Mouse (Mus musculus) megakaryocyte-erythroid progenitor cell, adult 5-6 weeks (primary cell): ENCODE measurements around the gene Pgp. TPM values are rescaled to one million over a fixed set of nuclear protein-coding genes. Genes with fewer than 3 reads are reported as not detected.
"Not testable (repeated sequence)": the region's sequence is repeated elsewhere in the genome, so short reads cannot be mapped to it uniquely, and the experiment has no call there.

Experiments used
- ATAC-seq: replicated peaks from 2 replicates; pipeline ENCODE4 v1.8.0; 2016; ENCODE audit warnings: mild to moderate bottlenecking, inconsistent platforms; ENCODE audit not compliant: severe bottlenecking, poor library complexity, low FRiP score, low TSS enrichment
- total RNA-seq, 2 experiments: library from RNA; stranded (forward) in 1 of 2; stranded (reverse) in 1 of 2; fragments of 200-1000, 215-1000 nt in 1 of 2; fragments of >200 nt in 1 of 2; fragmentation: Nextera tagmentation in 1 of 2; gene quantifications; 2 replicates each; pipeline ENCODE4 v1.2.3; 2014 to 2017

Gene Pgp
- total RNA-seq (2014; fragmentation: Nextera tagmentation) (32.8 and 43.6 TPM in 2 replicates), total RNA-seq (2017) (21.9 and 23.4 TPM in 2 replicates)

DNA sequence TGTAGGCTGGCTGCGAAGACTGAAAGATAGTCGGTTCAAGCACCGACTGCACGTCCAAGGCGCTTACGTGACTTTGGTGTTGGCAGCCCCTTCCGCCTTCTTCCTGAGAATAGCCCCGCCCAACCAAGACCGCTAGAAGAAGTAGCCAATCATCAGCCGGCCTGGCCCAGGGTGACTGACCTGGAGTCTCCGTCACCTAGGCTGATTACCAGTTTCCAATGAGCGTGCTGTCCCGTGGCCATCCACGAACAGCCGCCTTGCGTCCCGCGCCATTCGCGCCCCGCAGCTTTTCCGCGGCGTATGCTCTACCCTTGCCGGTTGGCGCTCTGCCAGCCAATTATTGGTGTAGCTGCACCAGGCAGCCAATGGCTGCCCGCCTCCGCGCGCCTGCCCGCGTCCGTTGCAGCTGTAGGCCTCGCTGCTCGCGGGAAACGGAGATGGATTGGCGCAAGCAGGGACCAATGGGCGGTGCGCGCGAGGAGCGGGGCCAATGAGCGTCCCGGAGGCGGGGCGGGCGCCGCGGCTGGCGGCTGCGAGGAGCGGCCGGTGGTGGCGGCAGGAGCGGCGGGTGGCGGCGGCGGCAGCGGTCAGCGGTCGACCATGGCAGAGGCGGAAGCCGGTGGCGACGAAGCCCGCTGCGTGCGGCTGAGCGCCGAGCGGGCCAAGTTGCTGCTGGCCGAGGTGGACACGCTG is at the start of gene Pgp, which contains the start of gene E4f1:
Gene Pgp (plus strand): TSS at position 483 of the 693 bp plus-strand sequence.
Gene E4f1 (minus strand): TSS at position 404 of the 693 bp plus-strand sequence.
- ATAC-seq: peak; percentile 91

GRCm38 (mm10) chr17:24423114-24423513 is 47.1 kb upstream of the Pgp start:
- ATAC-seq: no peak

GRCm38 (mm10) chr17:24424489-24424888 is 45.7 kb upstream of the Pgp start:
- no peak for ATAC-seq

GRCm38 (mm10) chr17:24425326-24425725 is 44.9 kb upstream of the Pgp start:
- not testable (repeated sequence) for ATAC-seq

DNA sequence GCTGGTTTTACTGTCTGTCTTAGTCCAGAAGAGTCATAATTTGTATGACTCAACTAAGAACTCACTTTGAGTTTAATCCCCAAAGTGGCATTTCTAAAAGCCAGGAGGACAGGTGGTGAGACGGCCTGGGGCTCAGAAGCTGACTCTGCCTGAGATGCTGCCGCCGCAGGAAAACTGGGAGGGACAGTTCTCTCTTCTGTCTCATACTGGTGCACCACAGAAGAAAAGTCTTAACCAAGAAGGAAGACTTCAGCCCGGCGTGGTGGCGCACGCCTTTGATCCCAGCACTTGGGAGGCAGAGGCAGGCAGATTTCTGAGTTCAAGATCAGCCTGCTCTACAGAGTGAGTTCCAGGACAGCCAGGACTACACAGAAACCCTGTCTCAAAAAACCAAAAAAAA is 44.3 kb upstream of the Pgp start:
- no peak for ATAC-seq

- ATAC-seq: peak; percentile 96
Observed at GRCm38 (mm10) chr17:24426471-24427169, 43.6 kb upstream of the Pgp start, which contains the start of gene Eci1. Gene Eci1, plus strand, starts transcription at chr17:24426641.

- ATAC-seq: no peak
Observed at GRCm38 (mm10) chr17:24427170-24427557, 43.0 kb upstream of the Pgp start.

GRCm38 (mm10) chr17:24429201-24429983 is 40.8 kb upstream of the Pgp start:
- no peak for ATAC-seq

DNA sequence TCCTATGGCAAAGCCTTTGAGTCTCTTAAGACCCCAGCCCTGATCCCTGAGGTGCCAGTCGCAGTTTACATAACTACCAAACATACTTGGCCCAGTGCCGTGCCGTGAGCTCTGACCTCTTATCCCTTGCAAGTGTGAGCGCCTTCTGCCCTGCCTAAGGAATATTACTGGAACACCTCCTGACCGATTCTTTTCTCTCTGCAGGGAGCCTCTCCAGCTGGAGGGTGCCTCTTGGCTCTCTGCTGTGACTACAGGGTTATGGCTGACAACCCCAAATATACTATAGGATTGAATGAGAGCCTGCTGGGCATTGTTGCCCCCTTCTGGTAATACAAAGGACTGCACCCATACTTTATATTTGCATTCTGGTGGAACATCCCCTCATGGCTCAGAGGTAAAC is 33.2 kb upstream of the Pgp start:
- peak; percentile 46; the same call in 1 of the 2 replicates for ATAC-seq

GRCm38 (mm10) chr17:24440377-24440776 is 29.8 kb upstream of the Pgp start:
- no peak for ATAC-seq

DNA sequence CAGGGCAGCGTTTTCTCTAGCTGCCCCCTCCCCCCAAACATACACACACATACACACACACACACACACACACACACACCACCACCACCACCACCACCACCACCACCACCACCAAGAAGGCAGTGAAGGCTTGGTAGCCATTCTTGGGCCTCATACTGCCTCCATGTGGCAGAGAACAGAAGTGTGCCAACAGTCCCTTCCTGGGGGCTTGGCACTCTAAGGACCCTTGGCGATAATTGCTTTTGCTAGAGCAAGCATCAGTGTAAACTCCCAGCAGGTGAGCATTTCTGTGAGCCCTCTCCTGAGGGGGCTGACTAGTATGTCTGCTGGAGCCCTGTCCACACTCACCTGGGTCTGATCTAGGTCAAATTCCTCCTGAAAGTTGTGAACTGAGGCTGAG is 29.0 kb upstream of the Pgp start:
- ATAC-seq: no peak

- ATAC-seq: no peak
Observed at GRCm38 (mm10) chr17:24442107-24442506, 28.1 kb upstream of the Pgp start.

DNA sequence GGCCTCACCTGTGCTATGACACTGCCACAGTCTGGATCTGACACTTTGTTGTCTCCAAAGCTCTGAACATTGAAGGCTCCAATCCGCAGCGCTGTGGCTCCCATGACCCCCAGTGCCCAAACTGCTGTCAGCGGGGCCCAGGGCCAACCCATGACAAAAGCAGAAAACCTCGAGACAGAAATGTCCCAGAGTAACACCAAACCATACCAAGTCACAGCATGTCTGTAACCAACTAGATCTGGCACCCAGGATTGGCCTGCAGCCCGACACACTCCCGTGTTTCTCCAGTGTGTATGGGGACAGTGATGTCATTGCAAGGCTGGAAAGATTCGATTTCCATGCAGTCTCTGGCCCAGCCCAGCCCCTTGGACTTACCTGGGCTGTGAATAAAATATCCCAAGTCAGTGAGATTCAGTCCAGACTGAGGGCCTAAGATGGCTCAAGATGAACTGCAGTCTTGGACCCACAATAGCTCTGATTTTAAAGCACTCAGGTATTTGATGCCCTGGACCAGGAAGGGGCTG is 27.5 kb upstream of the Pgp start, which contains the start of gene Dnase1l2:
Gene Dnase1l2 (minus strand): TSS at position 474 of the 524 bp plus-strand sequence.
- ATAC-seq: no peak

- ATAC-seq: no peak
Observed at GRCm38 (mm10) chr17:24443409-24443808, 26.8 kb upstream of the Pgp start.

DNA sequence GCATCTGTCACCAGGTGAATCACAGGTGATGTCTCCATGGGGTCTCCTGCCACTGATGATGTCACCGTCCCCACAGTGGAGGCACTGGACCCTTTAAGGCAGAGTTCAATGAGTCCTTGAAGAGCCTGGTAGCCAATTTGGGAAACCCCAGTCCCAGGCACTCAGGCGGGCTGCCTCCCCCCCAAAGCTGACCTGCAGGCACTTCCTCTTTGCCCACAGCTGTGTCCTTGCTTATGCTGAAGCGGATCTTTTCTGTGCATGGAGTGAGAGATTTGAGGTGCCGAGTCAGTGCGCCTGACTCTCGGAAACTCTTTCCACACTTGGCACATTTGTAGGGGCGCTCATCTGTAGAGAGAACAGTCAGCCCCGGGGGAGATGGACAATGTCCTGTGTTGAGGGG is 23.6 kb upstream of the Pgp start:
- ATAC-seq: no peak

GRCm38 (mm10) chr17:24449507-24449906 is 20.7 kb upstream of the Pgp start:
- ATAC-seq: no peak

DNA sequence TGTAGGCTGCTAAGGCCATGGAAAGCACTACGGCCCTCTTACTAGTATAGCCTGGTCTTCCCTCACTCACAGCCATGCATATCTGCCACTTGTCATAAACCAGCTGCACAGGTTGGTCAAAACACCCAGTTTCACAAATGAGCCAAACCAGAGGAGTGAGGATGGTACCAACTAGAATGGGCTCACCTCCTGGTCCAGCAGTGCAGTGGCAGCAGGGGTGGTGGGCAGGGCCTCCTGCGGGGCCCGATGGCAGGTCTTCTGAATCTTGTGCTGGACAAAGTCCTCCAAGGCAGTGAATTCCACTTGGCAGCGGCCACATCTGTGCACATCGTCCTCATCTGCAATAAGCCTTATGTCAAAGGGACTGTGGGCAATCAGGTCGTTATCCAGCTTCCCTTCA is 19.0 kb upstream of the Pgp start:
- ATAC-seq: no peak

DNA sequence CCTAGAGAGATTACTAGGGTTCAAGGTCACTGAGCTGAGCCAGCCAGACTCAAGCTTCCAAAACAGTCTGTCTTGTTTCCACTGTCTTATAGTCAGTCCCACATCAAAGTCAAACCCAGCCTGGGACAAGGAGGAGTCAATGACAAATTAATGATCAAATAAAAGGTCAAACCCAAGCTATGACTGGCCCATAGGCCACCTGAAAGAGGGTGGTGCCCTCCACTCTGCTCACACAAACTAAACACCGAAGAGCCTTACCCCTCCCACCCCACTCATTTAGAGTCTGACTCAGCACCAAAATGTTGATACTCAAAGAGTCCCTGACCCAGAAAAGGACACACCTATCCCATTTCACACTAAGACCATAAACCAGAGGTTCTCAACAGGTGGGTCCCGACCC is 16.8 kb upstream of the Pgp start:
- ATAC-seq: no peak

DNA sequence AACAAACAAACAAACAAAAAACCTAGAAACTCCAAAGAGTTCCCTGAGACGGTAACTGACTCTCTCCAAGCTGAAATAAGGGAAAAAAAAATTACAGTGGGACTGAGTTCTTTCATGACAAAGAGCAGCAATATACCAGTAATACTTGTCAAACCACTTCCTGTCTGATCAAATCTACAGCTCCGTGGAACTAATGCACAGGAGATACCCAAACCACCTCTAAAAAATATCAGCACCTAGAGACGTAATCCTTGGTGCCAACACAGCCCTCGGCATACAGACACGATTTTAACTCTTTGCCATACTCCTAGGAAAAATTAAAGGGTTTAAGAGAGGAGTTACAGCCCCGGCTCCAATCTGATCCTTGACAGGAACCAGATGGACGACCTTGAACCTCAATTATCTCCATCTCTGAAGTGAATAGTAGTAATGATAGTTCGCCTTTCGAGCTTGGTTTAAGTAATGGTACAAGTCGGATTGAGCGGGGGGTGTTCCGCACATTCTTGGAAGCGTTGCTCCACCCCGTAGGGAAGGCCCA is 15.9 kb upstream of the Pgp start:
- peak; percentile 6; the same call in 1 of the 2 replicates for ATAC-seq
